Mouse (Mus musculus) ES-Bruce4 (cell line): ENCODE data around the gene F8a.
"Not testable (repeated sequence)": the region's sequence is repeated elsewhere in the genome, so short reads cannot be mapped to it uniquely, and the experiment has no call there.

Experiments
- CTCF ChIP-seq: IDR thresholded peaks from one replicate; pipeline ENCODE4 v1.8.1; 2011; ENCODE audit warnings: low read depth, low read length
- EP300 ChIP-seq: IDR thresholded peaks from 2 replicates; pipeline ENCODE4 v1.6.1; 2011; ENCODE audit warnings: low read depth, low read length; ENCODE audit not compliant: insufficient read depth

- TF ChIP-seq CTCF, EP300: not testable (repeated sequence)
Measured at GRCm38 (mm10) chrX:73213819-73214564, 14.1 kb upstream of the F8a start, which contains the start of gene Xlr4b.
